Mouse (Mus musculus) hindbrain, embryonic 11.5 days (tissue): ENCODE data around the gene Zfp580. TPM values are rescaled to one million over a fixed set of nuclear protein-coding genes. Genes with fewer than 3 reads are reported as not detected.

Experiments
- ATAC-seq: fragments of 200-750 bp; cut with Nextera tagmentation; 2 replicates; pipeline ENCODE4 v1.8.0; 2017; ENCODE audit warnings: mild to moderate bottlenecking, moderate TSS enrichment, moderate library complexity; ENCODE audit not compliant: low FRiP score
- DNase-seq: peaks from one replicate; pipeline ENCODE4 v3.0.0-alpha.2; 2015; ENCODE audit warnings: low spot score
- H3K27ac ChIP-seq: fragments of 300-500 bp; sonication (generic); 2 replicates; pipeline ENCODE4 v1.5.1; 2014; ENCODE audit warnings: mild to moderate bottlenecking, low read depth, low read length
- H3K27me3 ChIP-seq: fragments of 300-500 bp; sonication (generic); 2 replicates; pipeline ENCODE4 v1.6.1; 2014; ENCODE audit warnings: mild to moderate bottlenecking, low read length, moderate library complexity, mixed read lengths; ENCODE audit not compliant: control insufficient read depth, insufficient read depth
- H3K36me3 ChIP-seq: fragments of 300-500 bp; sonication (generic); 2 replicates; pipeline ENCODE4 v1.6.1; 2014; ENCODE audit warnings: mild to moderate bottlenecking, low read length, moderate library complexity, mixed read lengths; ENCODE audit not compliant: control insufficient read depth, insufficient read depth
- H3K4me1 ChIP-seq: fragments of 300-500 bp; sonication (generic); replicated peaks from 2 replicates; pipeline ENCODE4 v1.6.1; 2014; ENCODE audit warnings: low read length, mixed read lengths; ENCODE audit not compliant: control insufficient read depth, insufficient read depth
- H3K4me2 ChIP-seq: fragments of 300-500 bp; sonication (generic); replicated peaks from 2 replicates; pipeline ENCODE4 v1.6.1; 2014; ENCODE audit warnings: mild to moderate bottlenecking, low read depth, low read length
- H3K4me3 ChIP-seq: fragments of 300-500 bp; sonication (generic); 2 replicates; pipeline ENCODE4 v1.5.1; 2014; ENCODE audit warnings: low read depth, low read length
- H3K9ac ChIP-seq: fragments of 300-500 bp; sonication (generic); 2 replicates; pipeline ENCODE4 v1.6.1; 2014; ENCODE audit warnings: low read depth, low read length
- H3K9me3 ChIP-seq: fragments of 300-500 bp; sonication (generic); 2 replicates; pipeline ENCODE4 v1.6.1; 2016; ENCODE audit warnings: low read length; ENCODE audit not compliant: control insufficient read depth
- WGBS: fragments of 180-500 bp; shearing (Covaris S2); extraction: QIAGEN DNeasy Blood & Tissue Kit; methylation state at CpG from one replicate; pipeline ENCODE4 v1.1.7; 2014; 5-methylcytosine and 5-hydroxymethylcytosine counted together
- polyA plus RNA-seq: library from polyadenylated mRNA; unstranded; fragments of >200 nt; fragmentation: Nextera tagmentation; extraction: Ambion mirVana; gene quantifications from 2 replicates; pipeline ENCODE4 v1.2.1, GENCODE M21; 2014

Zfp580 gene
- polyA plus RNA-seq, 1 experiment from 2014 or later, result 32.4 TPM

GRCm38 (mm10) chr7:5030554-5031275, 20.6 kb upstream of the Zfp580 start:
- Histone ChIP-seq H3K4me3 (no peak overlapping the region), H3K36me3 (peaks cover 50% of the 10 kb centered on the region), H3K27me3 (no peaks in the 10 kb centered on the region), H3K4me2 (no peak overlapping the region), H3K9me3 (peaks cover 13% of the 10 kb centered on the region), H3K9ac (no peak overlapping the region), H3K4me1 (no peaks in the 10 kb centered on the region), H3K27ac (no peak overlapping the region)
- 0 out of 2 replicates have a peak, but pooled peaks have one; percentile 10 for ATAC-seq
- DNase-seq, result no peak
- WGBS, result 82% methylated on average over 63 of the region's 63 CpGs

- Histone ChIP-seq H3K9me3 (peaks cover 13% of the 10 kb centered on the region), H3K4me1 (no peaks in the 10 kb centered on the region), H3K9ac (no peak overlapping the region), H3K4me3 (no peak overlapping the region), H3K27ac (no peak overlapping the region), H3K36me3 (peaks cover 50% of the 10 kb centered on the region), H3K27me3 (no peaks in the 10 kb centered on the region), H3K4me2 (no peak overlapping the region)
- no peak for ATAC-seq
- 75% methylated on average over 46 of the region's 46 CpGs for WGBS
- no peak for DNase-seq
Measured at GRCm38 (mm10) chr7:5031496-5031895, 19.8 kb upstream of the Zfp580 start.

GRCm38 (mm10) chr7:5033818-5034217, 17.5 kb upstream of the Zfp580 start, which contains the start of gene 4632433K11Rik:
4632433K11Rik (plus strand) TSS chr7:5034118.
- H3K9me3 ChIP-seq, result peaks cover 13% of the 10 kb centered on the region
- DNase-seq (no peak), ATAC-seq (no peak)
- H3K4me2 ChIP-seq, result no peak within 1 kb of the TSS
- peaks cover 48% of the 10 kb centered on the region for H3K36me3 ChIP-seq
- 94% methylated on average over 3 of the region's 3 CpGs for WGBS
- H3K4me1 ChIP-seq, result no peaks in the 10 kb centered on the region
- no peak within 1 kb of the TSS for H3K9ac ChIP-seq
- no peaks in the 10 kb centered on the region for H3K27me3 ChIP-seq
- no peak within 1 kb of the TSS for H3K27ac ChIP-seq
- no peak within 1 kb of the TSS for H3K4me3 ChIP-seq

- DNase-seq, result no peak
- H3K27ac ChIP-seq, result no peak overlapping the region
- no peak for ATAC-seq
- 97% methylated on average over 17 of the region's 17 CpGs for WGBS
- no peaks in the 10 kb centered on the region for H3K27me3 ChIP-seq
- peaks cover 32% of the 10 kb centered on the region for H3K36me3 ChIP-seq
- H3K4me3 ChIP-seq, result no peak overlapping the region
- no peaks in the 10 kb centered on the region for H3K4me1 ChIP-seq
- no peak overlapping the region for H3K9ac ChIP-seq
- H3K9me3 ChIP-seq, result peaks cover 3% of the 10 kb centered on the region
- H3K4me2 ChIP-seq, result no peak overlapping the region
Measured at GRCm38 (mm10) chr7:5035628-5036027, 15.7 kb upstream of the Zfp580 start.

GRCm38 (mm10) chr7:5036136-5036535, 15.2 kb upstream of the Zfp580 start:
- WGBS, result 93% methylated on average over 9 of the region's 9 CpGs
- H3K27me3 ChIP-seq, result no peaks in the 10 kb centered on the region
- no peaks in the 10 kb centered on the region for H3K9me3 ChIP-seq
- H3K4me2 ChIP-seq, result no peak overlapping the region
- DNase-seq (no peak), ATAC-seq (no peak)
- H3K4me1 ChIP-seq, result no peaks in the 10 kb centered on the region
- no peak overlapping the region for H3K9ac ChIP-seq
- H3K27ac ChIP-seq, result no peak overlapping the region
- H3K4me3 ChIP-seq, result no peak overlapping the region
- peaks cover 27% of the 10 kb centered on the region for H3K36me3 ChIP-seq

GRCm38 (mm10) chr7:5037026-5037425, 14.3 kb upstream of the Zfp580 start:
- H3K4me1 ChIP-seq, result no peaks in the 10 kb centered on the region
- ATAC-seq (no peak), DNase-seq (no peak)
- H3K27me3 ChIP-seq, result no peaks in the 10 kb centered on the region
- H3K9me3 ChIP-seq, result no peaks in the 10 kb centered on the region
- H3K4me2 ChIP-seq, result no peak overlapping the region
- H3K27ac ChIP-seq, result no peak overlapping the region
- H3K4me3 ChIP-seq, result no peak overlapping the region
- peaks cover 18% of the 10 kb centered on the region for H3K36me3 ChIP-seq
- WGBS, result 90% methylated on average over 7 of the region's 7 CpGs
- H3K9ac ChIP-seq, result no peak overlapping the region

- ATAC-seq (no peak), DNase-seq (no peak)
- Histone ChIP-seq H3K4me2 (peak overlapping the region; percentile 47), H3K27ac (peak overlapping the region; percentile 96; the same call in 1 of the 2 replicates), H3K4me3 (peak overlapping the region; percentile 66; the same call in 1 of the 2 replicates), H3K9me3 (no peaks in the 10 kb centered on the region), H3K4me1 (no peaks in the 10 kb centered on the region), H3K27me3 (no peaks in the 10 kb centered on the region), H3K36me3 (peaks cover 14% of the 10 kb centered on the region), H3K9ac (peak overlapping the region; percentile 85; the same call in 1 of the 2 replicates)
- 92% methylated on average over 8 of the region's 8 CpGs for WGBS
Measured at GRCm38 (mm10) chr7:5037467-5037866, 13.9 kb upstream of the Zfp580 start.

- Histone ChIP-seq H3K9ac (peak within 1 kb of the TSS; percentile 85), H3K36me3 (peaks cover 11% of the 10 kb centered on the region; the same call in 1 of the 2 replicates), H3K9me3 (no peaks in the 10 kb centered on the region), H3K4me1 (no peaks in the 10 kb centered on the region), H3K27ac (peak within 1 kb of the TSS; percentile 96), H3K4me2 (peak within 1 kb of the TSS; percentile 47), H3K4me3 (peak within 1 kb of the TSS; percentile 66), H3K27me3 (no peaks in the 10 kb centered on the region)
- DNase-seq, result peak; percentile 93
- peak; percentile 97 for ATAC-seq
- WGBS, result under 1% methylated on average over 48 of the region's 48 CpGs
Measured at GRCm38 (mm10) chr7:5038109-5038732, 13.1 kb upstream of the Zfp580 start, which contains the start of gene Zfp784. Zfp784 (minus strand) TSS chr7:5038446.
